Mouse (Mus musculus): Measurements from ENCODE around the gene Fmn2.

DNA sequence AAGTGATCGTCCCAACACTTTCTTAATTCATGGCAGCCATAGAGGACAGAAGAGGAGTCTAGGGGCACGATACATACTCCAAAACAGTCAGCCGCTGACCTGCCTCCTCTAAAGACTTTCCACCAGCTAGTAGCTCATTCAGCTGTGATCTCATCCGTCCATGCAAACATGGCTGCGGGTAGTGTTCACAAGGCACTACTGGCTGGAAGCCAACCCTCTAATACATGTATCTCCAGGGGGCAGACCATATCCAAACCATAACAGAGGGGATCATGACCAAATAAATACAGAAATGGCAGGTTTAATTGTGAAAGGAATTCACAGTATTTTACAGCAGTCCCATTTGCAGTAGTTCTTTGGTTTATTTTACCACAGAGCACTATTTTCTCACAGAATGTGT, 200.2 kb downstream of the Fmn2 start:
- TF ChIP-seq POLR2A (IDR thresholded peaks at IDR 0.05; ENCODE audit: borderline replicate concordance, control insufficient read depth, low read depth, low read length) (no peak), CTCF (IDR thresholded peaks at IDR 0.05; ENCODE audit: control insufficient read depth, insufficient read depth, low read length) (no peak)

All from bone marrow, adult 2 months (tissue).